Mouse (Mus musculus): Measurements from ENCODE around the gene Bola3. TPM values are rescaled to one million over a fixed set of nuclear protein-coding genes. Genes with fewer than 3 reads are reported as not detected.

Bola3 gene
- polyA plus RNA-seq (2012; fragmentation: generic; extraction: Trizol) = 111 TPM
- long read RNA-seq, experiment 1, transcript Bola3-207 (4 exons, 2,312 nt) = major isoform, 85 of 92 reads
- long read RNA-seq, experiment 1, partial matches to known transcripts = 0 of 92 reads
- long read RNA-seq, experiment 1, other reads (novel, unspliced or antisense) = 5 of 92 reads
- long read RNA-seq, experiment 2, transcript Bola3-207 (4 exons, 2,312 nt) = major isoform, 56 of 67 reads
- long read RNA-seq, experiment 2, partial matches to known transcripts = 3 of 67 reads
- long read RNA-seq, experiment 2, other reads (novel, unspliced or antisense) = 5 of 67 reads

- H3K79me2 ChIP-seq (ENCODE audit: control insufficient read depth, insufficient read depth) = peaks cover 20% of the 10 kb centered on the region
- TF ChIP-seq MYOG (IDR thresholded peaks at IDR 0.05; ENCODE audit: control insufficient read depth, extremely low read depth, insufficient read length) = no peak
- TF ChIP-seq MYOD1 (IDR thresholded peaks at IDR 0.05; ENCODE audit: control insufficient read depth, insufficient read length, low read depth) = no peak
- TF ChIP-seq USF1 (IDR thresholded peaks at IDR 0.05; ENCODE audit: low read depth) = no peak
- no peak for TF ChIP-seq MAX (IDR thresholded peaks at IDR 0.05)
- no peak for TF ChIP-seq CTCF (IDR thresholded peaks at IDR 0.05; ENCODE audit: control insufficient read depth, insufficient read depth, insufficient read length)
- no peak for TF ChIP-seq FOSL1 (IDR thresholded peaks at IDR 0.05; ENCODE audit: insufficient read depth, low read length, poor library complexity, severe bottlenecking)
- TF ChIP-seq CEBPB (IDR thresholded peaks at IDR 0.05; ENCODE audit: low read depth) = no peak
- peak within 1 kb of the TSS; percentile 93 for H3ac ChIP-seq (ENCODE audit: control insufficient read depth, insufficient read length, low read depth)
- no peaks in the 10 kb centered on the region for H3K27me3 ChIP-seq (ENCODE audit: control insufficient read depth, insufficient read depth, insufficient read length)
- H3K4me3 ChIP-seq (ENCODE audit: insufficient read depth, poor library complexity, severe bottlenecking) = peak within 1 kb of the TSS; percentile 72
- peaks cover 2% of the 10 kb centered on the region for H3K79me3 ChIP-seq (ENCODE audit: low read depth)
- peaks cover 15% of the 10 kb centered on the region for H3K36me3 ChIP-seq (ENCODE audit: control insufficient read depth, insufficient read depth)
These were observed at the start of gene Bola3 for GRCm38 (mm10) chr6:83348873-83349272. TSS of gene Bola3 (plus strand) at chr6:83349147.

GRCm38 (mm10) chr6:83300447-83301229, 48.3 kb upstream of the Bola3 start:
- H3K4me3 ChIP-seq (ENCODE audit: insufficient read depth, poor library complexity, severe bottlenecking) = no peak overlapping the region
- TF ChIP-seq MYOG (IDR thresholded peaks at IDR 0.05; ENCODE audit: control insufficient read depth, extremely low read depth, insufficient read length) = no peak
- peaks cover 22% of the 10 kb centered on the region for H3K36me3 ChIP-seq (ENCODE audit: control insufficient read depth, insufficient read depth)
- no peaks in the 10 kb centered on the region for H3K79me3 ChIP-seq (ENCODE audit: low read depth)
- H3K27me3 ChIP-seq (ENCODE audit: control insufficient read depth, insufficient read depth, insufficient read length) = peaks cover 4% of the 10 kb centered on the region
- H3K79me2 ChIP-seq (ENCODE audit: control insufficient read depth, insufficient read depth) = no peaks in the 10 kb centered on the region
- no peak overlapping the region for H3ac ChIP-seq (ENCODE audit: control insufficient read depth, insufficient read length, low read depth)

- Histone ChIP-seq H3K36me3 (ENCODE audit: control insufficient read depth, insufficient read depth) (peaks cover 28% of the 10 kb centered on the region), H3K79me3 (ENCODE audit: low read depth) (no peaks in the 10 kb centered on the region), H3K79me2 (ENCODE audit: control insufficient read depth, insufficient read depth) (no peaks in the 10 kb centered on the region), H3K4me3 (ENCODE audit: insufficient read depth, poor library complexity, severe bottlenecking) (no peak overlapping the region), H3ac (ENCODE audit: control insufficient read depth, insufficient read length, low read depth) (no peak overlapping the region), H3K27me3 (ENCODE audit: control insufficient read depth, insufficient read depth, insufficient read length) (peaks cover 3% of the 10 kb centered on the region)
- TF ChIP-seq MYOG (IDR thresholded peaks at IDR 0.05; ENCODE audit: control insufficient read depth, extremely low read depth, insufficient read length) (no peak), MYOD1 (IDR thresholded peaks at IDR 0.05; ENCODE audit: control insufficient read depth, insufficient read length, low read depth) (no peak), USF1 (IDR thresholded peaks at IDR 0.05; ENCODE audit: low read depth) (no peak), CEBPB (IDR thresholded peaks at IDR 0.05; ENCODE audit: low read depth) (no peak), CTCF (IDR thresholded peaks at IDR 0.05; ENCODE audit: control insufficient read depth, insufficient read depth, insufficient read length) (no peak), FOSL1 (IDR thresholded peaks at IDR 0.05; ENCODE audit: insufficient read depth, low read length, poor library complexity, severe bottlenecking) (no peak), MAX (IDR thresholded peaks at IDR 0.05) (no peak)
These were observed 47.7 kb upstream of the Bola3 start for GRCm38 (mm10) chr6:83301294-83301693.

GRCm38 (mm10) chr6:83302264-83302663, 46.7 kb upstream of the Bola3 start:
- Histone ChIP-seq H3K27me3 (ENCODE audit: control insufficient read depth, insufficient read depth, insufficient read length) (peaks cover under 1% of the 10 kb centered on the region), H3K79me2 (ENCODE audit: control insufficient read depth, insufficient read depth) (no peaks in the 10 kb centered on the region)

GRCm38 (mm10) chr6:83309017-83309416, 39.9 kb upstream of the Bola3 start:
- no peak for TF ChIP-seq CEBPB (IDR thresholded peaks at IDR 0.05; ENCODE audit: low read depth)
- no peak for TF ChIP-seq MAX (IDR thresholded peaks at IDR 0.05)
- TF ChIP-seq MYOD1 (IDR thresholded peaks at IDR 0.05; ENCODE audit: control insufficient read depth, insufficient read length, low read depth) = no peak
- no peak for TF ChIP-seq FOSL1 (IDR thresholded peaks at IDR 0.05; ENCODE audit: insufficient read depth, low read length, poor library complexity, severe bottlenecking)
- TF ChIP-seq USF1 (IDR thresholded peaks at IDR 0.05; ENCODE audit: low read depth) = no peak
- no peak for TF ChIP-seq MYOG (IDR thresholded peaks at IDR 0.05; ENCODE audit: control insufficient read depth, extremely low read depth, insufficient read length)
- no peak for TF ChIP-seq CTCF (IDR thresholded peaks at IDR 0.05; ENCODE audit: control insufficient read depth, insufficient read depth, insufficient read length)
- H3K79me2 ChIP-seq (ENCODE audit: control insufficient read depth, insufficient read depth) = peaks cover 12% of the 10 kb centered on the region
- H3ac ChIP-seq (ENCODE audit: control insufficient read depth, insufficient read length, low read depth) = no peak overlapping the region
- peaks cover 92% of the 10 kb centered on the region for H3K36me3 ChIP-seq (ENCODE audit: control insufficient read depth, insufficient read depth)
- H3K4me3 ChIP-seq (ENCODE audit: insufficient read depth, poor library complexity, severe bottlenecking) = no peak overlapping the region
- peaks cover 11% of the 10 kb centered on the region for H3K79me3 ChIP-seq (ENCODE audit: low read depth)
- no peaks in the 10 kb centered on the region for H3K27me3 ChIP-seq (ENCODE audit: control insufficient read depth, insufficient read depth, insufficient read length)

More at GRCm38 (mm10) chr6:83302264-83302663, 46.7 kb upstream of the Bola3 start:
- Histone ChIP-seq H3K79me3 (ENCODE audit: low read depth) (no peaks in the 10 kb centered on the region), H3ac (ENCODE audit: control insufficient read depth, insufficient read length, low read depth) (no peak overlapping the region), H3K4me3 (ENCODE audit: insufficient read depth, poor library complexity, severe bottlenecking) (no peak overlapping the region), H3K36me3 (ENCODE audit: control insufficient read depth, insufficient read depth) (peaks cover 38% of the 10 kb centered on the region)
- TF ChIP-seq MAX (IDR thresholded peaks at IDR 0.05) (no peak), CEBPB (IDR thresholded peaks at IDR 0.05; ENCODE audit: low read depth) (no peak), CTCF (IDR thresholded peaks at IDR 0.05; ENCODE audit: control insufficient read depth, insufficient read depth, insufficient read length) (no peak), MYOG (IDR thresholded peaks at IDR 0.05; ENCODE audit: control insufficient read depth, extremely low read depth, insufficient read length) (no peak), USF1 (IDR thresholded peaks at IDR 0.05; ENCODE audit: low read depth) (no peak)
